Mouse (Mus musculus) heart, adult 2 months (tissue): ENCODE results near the gene Fut9.

ENCODE experiments used
- CTCF ChIP-seq: fragments of 200-600 bp; IDR thresholded peaks from 2 replicates; pipeline ENCODE4 v1.8.1; 2022; ENCODE audit warnings: antibody characterized with exemption, mild to moderate bottlenecking, moderate library complexity
- EP300 ChIP-seq: fragments of 200-500 bp; IDR thresholded peaks from 2 replicates; pipeline ENCODE4 v1.6.1; 2011; ENCODE audit warnings: low read depth, low read length, control low read depth; ENCODE audit not compliant: insufficient read depth
- POLR2A ChIP-seq: fragments of 200-500 bp; IDR thresholded peaks from 2 replicates; pipeline ENCODE4 v1.6.1; 2011; ENCODE audit warnings: mild to moderate bottlenecking, low read depth, low read length, control low read depth; ENCODE audit not compliant: insufficient read depth

DNA sequence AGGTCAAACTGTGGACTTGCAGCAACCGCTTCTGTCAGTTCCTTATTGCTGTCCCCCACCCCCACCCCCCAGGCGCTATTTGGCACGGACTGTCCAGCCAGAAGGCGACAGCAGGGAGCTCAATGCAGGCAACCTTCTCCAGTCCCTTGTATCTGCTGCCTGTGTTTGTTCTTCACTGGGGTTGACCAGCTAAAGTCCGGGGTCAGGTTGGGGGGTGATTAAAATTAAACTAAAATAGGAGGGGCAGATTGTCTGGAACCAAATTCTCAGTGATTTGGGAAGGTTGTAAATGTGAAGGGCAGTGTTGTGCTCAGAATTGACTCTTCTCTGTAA, 206 bp upstream of the Fut9 start:
- TF ChIP-seq CTCF: no peak
- TF ChIP-seq POLR2A: no peak
- no peak for TF ChIP-seq EP300
